19 mouse cellular contexts compared by ENCODE assay signal in genomic region chr2:56440916-56441315, GRCm38 (mm10).
"Had no signal": no experiment of that assay in that cellular context is flagged by ENCODE, and none has a peak within 500 bp of the region (broad histone marks: within the 10 kb centered on the region; RNA-seq: fewer than 3 reads in every experiment).

No protein-coding gene starts in this region.

- H3K9me3 ChIP-seq: limb, embryonic 10.5 days; limb, embryonic 13.5 days; liver, embryonic 13.5 days; midbrain, embryonic 13.5 days had no signal

- ATAC-seq: midbrain, embryonic 13.5 days; midbrain, embryonic 16.5 days had no signal

- H3K4me2 ChIP-seq: limb, embryonic 13.5 days; liver, embryonic 13.5 days; midbrain, embryonic 13.5 days had no signal

- H3K27me3 ChIP-seq: limb, embryonic 13.5 days; liver, embryonic 13.5 days; midbrain, embryonic 13.5 days had no signal

- H3K36me3 ChIP-seq: limb, embryonic 10.5 days; limb, embryonic 13.5 days; liver, embryonic 13.5 days; midbrain, embryonic 13.5 days had no signal

- H3K9ac ChIP-seq: limb, embryonic 13.5 days; liver, embryonic 13.5 days; midbrain, embryonic 13.5 days had no signal

- H3K4me1 ChIP-seq: limb, embryonic 10.5 days; limb, embryonic 13.5 days; liver, embryonic 13.5 days; midbrain, embryonic 13.5 days had no signal

- H3K27ac ChIP-seq: kidney, postnatal 0 days; limb, embryonic 10.5 days; limb, embryonic 13.5 days; liver, embryonic 13.5 days; macrophage; midbrain, embryonic 13.5 days; stomach, postnatal 0 days had no signal

- DNase-seq: kidney, adult 18-20 months; kidney, adult 9 months; kidney, postnatal 25 days; liver, embryonic 13.5 days; lung, adult 2 months; lung, postnatal 14 days; right cerebral cortex, adult 18-20 months; right cerebral cortex, postnatal 14 days; right cerebral cortex, postnatal 4 days; thymus, adult 2 months; thymus, postnatal 14 days; thymus, postnatal 4 days had no signal

- H3K4me3 ChIP-seq: limb, embryonic 10.5 days; limb, embryonic 13.5 days; liver, embryonic 13.5 days; midbrain, embryonic 13.5 days had no signal
